Mouse (Mus musculus): Measurements from ENCODE around the gene Prss42. TPM values are rescaled to one million over a fixed set of nuclear protein-coding genes. Genes with fewer than 3 reads are reported as not detected.

Prss42 gene
- total RNA-seq (2021): not detected
- long read RNA-seq, experiment 1: 0 reads
- long read RNA-seq, experiment 2: 0 reads

DNA sequence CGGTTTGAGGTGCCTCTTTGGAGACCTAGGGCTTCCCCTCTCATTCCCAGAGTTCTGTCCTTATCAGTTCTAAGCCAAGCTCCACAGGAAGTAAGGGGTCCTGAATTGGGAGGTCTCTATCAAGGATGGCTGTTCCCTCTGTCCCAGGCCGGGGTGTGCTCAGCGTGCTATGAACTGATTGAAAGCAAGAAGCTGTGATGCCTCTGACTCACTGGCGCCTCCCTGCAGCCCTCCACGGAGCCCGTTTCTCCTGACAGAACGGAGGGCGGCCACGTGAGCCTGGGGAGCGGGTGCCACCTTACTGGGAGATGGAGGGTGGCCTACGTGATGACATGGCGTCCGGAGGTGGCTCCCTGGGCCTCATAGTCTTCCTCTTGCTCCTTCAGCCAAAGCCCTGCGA is at the start of gene Prss42:
Gene Prss42 (plus strand): TSS at position 301 of the 400 bp plus-strand sequence.
- DNase-seq: no peak

DNA sequence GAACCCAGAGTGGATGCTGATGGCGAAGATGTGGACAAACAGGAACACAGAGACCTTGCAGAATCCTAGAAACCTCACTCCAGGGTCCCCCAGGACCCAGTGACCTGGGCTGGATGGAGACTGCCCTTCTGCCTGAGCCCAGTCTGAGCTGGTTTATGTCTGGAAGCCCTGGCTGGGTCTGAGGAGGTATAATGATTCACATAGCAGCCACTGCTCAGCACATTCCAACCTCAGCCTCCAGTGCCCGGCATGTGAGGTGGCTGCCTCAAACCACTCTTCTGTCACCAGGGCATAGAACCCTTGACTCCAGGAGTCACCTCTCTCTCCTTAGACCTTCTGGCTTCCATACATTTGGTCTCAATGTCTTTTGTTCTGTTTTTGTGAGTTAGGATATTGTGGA is 49.5 kb upstream of the Prss42 start:
- no peak for DNase-seq

DNA sequence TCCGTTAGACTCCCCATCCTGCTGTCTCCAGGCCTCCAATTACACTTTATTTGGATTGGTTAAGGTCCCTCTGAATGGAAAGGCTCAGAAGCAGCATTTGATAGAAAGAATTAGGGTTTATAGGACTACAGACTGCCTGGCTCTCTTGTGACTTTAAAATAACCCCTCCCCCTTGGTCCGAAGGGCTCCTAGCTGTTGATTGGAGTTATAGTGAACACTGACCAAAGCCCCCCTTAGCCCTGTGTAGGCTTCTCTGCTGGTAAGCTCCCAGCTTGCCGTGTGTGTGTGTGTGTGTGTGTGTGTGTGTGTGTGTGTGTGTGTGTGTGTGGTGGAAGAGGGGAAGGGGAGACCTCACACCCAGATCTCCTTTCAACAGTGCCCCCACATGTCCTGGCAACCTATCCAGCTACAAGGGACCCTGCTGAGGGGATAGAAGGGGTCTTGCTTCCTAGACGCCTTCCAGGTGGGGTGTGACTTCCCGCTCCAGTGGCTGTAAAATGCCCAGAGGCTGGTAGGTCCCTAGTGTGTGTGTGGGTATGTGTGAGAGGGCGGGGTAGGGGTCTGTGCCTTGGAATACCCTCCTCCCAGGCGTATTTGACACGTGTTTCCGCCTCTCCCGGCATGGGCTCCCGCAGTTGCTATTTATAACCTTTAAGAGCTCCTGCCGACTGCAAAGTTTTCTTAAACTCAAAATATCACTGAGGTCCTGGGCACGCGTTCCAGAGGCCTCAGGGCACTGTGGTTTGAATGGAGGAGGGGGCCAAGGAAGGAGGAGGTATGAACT is 47.4 kb upstream of the Prss42 start:
- no peak for DNase-seq

DNA sequence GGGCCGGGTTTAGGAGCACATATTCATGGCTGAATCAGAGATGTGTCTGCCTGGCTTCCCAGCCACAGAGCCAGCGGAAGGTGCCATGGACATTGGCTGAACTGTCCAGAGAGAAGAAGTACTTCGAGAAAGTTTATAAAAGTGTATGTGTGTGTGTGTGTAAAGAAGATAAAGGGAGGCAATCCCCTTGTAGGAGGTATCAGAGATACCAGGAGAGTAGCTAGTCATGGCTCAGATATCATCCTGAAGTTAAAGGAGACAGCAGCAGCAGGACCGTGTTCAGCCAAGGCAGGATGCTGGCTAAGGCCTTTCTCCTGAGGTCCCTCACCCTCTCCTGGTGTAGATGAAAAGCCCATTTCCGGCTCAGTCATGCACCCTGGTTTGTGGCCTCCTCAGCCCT is 46.6 kb upstream of the Prss42 start:
- DNase-seq: no peak

DNA sequence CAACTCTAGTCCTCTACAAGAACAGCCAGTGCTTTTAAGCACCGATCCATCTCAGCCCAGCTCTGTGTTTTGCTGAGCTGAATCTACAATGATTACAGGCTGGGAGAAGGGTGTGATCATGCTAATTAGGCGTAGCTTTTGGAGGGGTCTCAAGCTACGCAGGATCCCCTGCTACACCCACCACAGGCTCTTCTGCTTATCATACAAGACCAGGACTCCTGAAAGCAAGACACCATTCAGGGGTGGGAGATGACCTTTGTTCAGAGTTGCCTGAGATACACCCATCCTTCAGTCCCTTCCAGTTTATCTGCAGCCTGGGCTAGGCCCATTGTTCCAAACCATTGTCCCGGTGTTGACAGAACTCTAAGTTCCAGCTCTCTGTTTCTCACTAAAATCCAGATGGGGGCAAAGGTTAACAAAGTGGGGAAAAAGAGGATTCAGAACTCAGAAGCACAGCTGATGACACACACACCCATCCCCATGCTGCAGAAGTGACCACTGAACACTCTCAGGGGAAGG is 45.0 kb upstream of the Prss42 start:
- DNase-seq: no peak

DNA sequence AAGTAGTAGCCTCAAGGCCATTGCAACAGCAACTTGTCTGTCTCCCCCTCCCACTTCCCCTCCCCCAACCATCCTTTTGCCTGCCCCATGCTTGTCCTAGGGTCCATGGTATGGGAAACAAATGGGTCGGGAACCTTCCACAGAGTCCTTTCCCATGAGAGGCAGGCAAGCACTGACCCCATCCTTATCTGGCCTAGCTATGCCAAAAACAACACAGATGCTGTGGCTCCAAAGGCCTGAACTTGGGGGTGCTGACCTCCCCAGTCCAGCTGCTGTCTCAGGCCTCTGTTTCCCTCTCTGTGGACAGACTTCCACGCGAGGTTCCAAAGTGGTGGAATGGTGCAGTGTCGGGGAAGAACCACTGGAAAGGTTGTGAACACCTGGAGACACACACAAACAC is 44.2 kb upstream of the Prss42 start:
- no peak for DNase-seq

DNA sequence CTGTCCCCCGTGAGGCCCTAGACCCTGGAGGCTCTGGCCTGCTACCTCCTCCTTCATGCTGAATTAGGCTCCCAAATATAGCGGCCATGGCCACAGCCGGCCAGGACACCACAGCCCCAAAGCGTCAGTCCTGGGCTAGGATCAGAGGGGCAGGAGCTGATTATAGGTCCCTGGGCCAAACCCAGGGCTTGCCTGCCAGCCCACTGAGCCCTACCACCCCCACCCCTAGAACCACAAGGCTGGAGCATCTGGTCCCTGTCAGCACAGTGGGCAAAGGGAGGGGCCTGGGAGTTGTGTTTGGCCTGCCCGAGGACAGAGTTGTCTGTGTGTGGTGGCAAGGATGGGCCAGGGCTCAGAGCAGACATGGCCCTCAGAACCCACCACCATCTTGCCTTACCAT is 40.1 kb upstream of the Prss42 start:
- no peak for DNase-seq

DNA sequence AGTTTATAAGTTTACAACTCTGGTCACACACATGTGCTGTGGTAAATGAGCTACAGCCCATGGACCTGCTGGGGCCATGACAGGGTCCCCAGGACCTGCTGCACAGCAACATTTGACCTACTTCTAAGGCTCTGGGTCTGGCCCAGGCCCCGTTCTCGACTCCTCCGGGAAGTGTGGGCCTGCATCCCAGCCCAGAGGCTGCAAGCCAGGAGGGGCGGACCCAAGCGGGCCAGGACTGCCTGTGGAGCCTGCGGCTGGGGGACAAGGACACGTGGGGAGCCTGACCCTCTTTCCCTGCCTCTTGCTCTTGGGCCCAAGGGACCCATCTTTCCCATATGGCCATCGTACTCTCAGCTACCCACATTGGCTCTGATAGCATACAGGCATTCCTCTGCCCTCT is 39.4 kb upstream of the Prss42 start:
- DNase-seq: peak; percentile 82

DNA sequence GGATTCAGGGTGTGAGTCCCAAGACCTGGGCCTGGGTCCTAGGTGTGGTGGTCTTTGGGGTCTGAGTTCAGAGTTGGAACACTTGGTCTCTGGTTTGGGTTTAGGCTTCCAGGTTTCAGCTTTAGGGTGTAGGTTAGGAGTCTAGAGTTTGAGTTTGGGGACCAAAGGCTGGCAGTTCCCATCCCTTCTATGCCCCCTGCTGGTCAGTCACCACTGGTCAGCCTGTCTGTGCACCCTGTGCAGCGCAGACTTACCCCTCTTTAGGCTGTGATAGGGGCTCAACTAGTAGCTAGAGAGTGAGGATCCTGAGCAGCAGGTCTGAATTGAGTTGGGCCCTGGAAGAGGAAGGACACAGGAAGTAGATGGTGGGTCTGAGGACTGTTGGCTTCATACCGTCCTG is 38.7 kb upstream of the Prss42 start:
- DNase-seq: no peak

DNA sequence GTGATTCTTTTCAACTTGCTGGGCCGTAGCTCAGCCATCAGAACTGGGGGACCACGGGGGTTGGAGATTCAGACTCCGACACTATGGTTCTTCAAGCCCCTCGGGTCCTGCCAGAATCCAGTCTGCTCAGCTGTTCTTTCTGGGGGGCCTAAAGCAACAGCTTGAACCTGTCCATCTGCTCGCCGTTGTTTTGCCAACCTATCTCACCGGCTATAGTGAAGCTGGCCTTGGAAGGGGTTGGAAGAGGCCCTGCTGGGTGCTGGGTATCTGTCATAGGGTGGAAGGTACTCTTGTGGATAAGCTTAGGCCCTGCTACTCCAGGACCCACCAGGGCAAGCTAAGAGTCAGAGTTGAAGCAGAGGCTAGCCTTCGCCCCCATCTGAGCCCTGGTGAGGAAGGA is 37.1 kb upstream of the Prss42 start:
- DNase-seq: no peak

DNA sequence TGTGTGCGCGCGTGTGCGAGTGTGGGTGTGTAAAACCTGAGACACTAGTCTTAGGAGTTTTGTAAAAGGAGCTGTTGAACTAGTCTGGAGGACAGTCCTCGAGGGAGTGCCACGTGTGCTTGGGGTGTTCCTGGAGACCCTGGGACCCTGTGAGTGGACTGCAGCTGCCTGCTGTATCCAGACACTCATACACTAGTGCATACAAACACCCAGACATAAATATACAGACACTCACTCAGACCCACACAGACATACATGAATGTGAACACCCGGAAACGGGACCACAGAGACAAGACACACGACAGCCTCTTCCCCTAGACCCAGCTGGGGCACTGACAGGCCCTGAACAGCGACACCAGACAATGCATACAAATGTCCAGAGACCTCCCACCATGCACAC is 35.2 kb upstream of the Prss42 start:
- no peak for DNase-seq

DNA sequence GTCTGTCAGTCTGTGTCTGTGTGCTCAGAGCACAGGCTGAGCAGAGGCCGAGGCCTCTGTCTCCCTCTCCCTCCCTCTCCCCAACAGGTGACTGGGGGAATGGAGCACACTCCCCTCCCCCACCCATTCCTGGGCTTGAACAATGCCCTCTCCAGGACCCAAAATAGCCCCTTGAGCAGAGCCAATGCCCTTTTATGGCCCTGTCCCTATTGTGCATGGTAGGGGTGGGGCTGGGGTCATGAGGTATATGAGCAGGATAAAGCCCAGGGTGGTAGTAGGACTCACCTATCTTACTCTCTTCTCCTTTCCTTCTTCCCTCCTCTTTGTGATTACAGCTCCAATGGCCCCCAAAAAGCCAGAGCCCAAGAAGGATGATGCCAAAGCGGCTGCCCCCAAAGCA is 34.6 kb upstream of the Prss42 start:
- no peak for DNase-seq

DNA sequence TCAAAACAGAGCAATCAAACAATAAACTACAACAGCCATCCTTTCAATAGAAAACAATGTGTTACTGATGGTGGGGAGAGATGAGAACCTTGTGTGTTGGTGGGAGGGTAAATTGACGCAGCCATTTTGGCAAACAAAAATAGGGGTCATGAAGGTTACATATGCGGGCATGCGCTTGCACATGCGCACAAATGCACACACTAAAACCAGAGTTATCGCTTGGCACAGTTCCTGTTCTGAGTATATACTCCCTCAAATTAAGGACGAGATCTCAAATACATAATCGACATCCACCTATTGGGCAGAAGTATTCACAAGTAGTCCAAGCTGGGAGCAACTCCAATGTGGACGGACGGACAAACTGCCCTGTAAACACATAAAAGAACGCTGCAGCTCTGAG is 25.6 kb upstream of the Prss42 start:
- DNase-seq: no peak

DNA sequence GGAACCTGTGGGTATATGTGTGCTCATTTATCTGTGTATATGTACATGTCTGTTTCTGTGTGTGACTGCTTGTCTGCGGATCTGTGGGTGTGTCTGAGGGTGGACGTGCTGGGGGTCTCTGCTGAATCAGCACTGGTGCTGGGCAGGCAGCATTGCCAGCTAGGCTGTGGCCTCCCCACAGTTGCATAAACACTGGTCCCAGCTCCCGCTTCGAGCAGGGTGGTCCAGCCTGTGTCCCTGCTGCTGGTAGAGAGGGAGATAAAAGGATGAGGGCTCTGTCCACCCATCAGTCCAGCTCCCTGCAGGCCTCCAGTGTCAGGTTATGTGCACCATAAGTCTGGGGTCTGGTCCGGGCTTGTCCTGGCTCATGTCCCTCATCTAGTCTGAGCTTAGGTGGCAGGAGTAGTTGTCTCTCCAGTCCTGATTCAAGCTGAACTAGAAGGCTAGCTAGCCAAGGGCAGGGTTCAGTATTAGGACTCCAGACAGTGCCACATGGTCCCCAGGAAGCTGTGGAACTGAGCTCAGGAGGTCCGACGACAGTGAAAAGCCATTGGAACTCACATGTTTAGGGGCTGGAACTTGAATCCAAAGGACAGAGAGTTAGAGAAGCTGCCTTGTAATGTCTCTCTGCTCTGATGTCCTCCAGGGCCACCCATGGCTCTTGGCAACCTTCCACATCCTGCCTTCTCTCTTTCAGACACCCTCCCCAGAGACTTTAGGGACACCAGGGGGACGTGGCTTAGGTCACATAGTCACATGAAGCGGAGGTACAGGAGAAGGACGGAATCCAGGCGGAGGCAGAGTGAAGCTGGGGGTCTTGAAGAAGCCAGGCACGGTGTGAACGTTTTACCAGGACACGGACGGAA is 23.3 kb upstream of the Prss42 start:
- no peak for DNase-seq

DNA sequence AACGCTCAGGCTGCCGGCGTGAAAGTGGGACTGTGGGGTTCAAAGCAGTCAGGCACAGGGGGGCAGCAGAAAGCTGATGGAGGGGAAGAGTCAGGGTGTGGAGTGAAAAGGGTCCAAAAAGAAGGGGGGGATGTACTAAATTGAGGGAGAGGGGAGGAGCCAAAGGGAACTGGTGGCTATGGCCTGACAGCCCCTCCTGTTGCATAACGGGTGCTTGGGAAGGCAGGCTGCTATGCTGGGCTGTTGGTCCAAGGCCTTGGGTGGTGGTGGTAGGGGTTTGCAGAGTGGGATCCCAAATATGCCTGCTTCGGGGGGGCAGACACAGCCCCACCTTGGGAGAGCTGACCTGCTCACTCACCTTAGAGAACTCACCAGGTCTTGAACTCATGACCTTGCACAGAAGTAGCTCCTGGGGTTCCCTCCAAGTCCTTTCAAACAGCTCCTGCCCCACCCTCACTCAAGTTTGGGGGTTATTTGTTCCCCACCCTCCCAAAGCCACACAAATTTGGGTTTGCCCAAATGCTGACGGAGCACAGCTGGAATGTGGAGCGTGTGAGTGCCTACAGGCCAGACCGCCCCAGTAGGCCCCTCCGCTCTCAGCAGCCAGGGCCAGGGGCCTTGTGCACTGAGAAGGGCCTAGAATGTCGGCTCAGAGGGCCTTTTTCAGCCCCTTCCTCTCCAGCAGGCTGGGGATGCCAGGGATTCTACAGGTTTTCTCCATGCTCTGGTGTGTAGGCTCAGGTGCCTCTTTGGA is 22.5 kb upstream of the Prss42 start:
- no peak for DNase-seq

DNA sequence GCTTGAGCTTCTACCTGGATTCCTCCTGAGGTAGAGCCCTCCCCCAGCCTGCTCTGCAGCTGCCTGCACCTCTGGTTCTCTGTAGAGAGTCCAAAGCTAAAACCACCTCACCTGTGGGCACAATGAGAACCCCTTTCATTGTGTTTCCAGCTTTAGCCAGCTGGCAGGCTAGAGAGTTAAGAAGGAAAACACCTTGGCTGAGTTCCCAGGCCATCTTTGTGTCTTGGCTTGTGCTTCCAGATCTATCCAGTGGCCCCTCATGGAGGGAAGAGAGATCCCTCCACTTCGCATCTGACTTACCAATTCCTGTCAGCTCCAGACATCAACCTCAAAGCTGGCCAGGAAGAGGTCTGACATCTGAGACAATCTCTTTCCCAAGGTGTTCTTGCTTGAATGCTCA is 19.9 kb upstream of the Prss42 start:
- no peak for DNase-seq

DNA sequence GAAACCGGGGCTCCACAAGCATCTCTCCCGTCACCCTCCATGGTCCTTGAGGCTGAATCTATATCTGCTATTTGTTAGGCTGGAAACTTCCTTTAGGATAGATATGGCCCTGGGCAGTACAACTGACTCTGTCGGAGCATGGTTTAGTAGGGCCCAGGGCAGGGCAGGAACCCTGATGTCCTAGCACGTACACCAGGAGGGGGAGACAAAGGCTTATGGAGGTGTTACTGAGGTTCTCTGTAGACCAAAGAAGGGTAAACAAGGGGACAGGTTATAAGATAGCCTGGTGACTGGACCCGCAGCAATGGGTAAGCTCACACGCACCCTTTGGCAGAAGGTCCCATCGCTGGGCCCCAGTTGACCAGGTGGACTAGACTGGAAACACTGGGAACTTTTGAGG is 19.4 kb upstream of the Prss42 start:
- DNase-seq: no peak

DNA sequence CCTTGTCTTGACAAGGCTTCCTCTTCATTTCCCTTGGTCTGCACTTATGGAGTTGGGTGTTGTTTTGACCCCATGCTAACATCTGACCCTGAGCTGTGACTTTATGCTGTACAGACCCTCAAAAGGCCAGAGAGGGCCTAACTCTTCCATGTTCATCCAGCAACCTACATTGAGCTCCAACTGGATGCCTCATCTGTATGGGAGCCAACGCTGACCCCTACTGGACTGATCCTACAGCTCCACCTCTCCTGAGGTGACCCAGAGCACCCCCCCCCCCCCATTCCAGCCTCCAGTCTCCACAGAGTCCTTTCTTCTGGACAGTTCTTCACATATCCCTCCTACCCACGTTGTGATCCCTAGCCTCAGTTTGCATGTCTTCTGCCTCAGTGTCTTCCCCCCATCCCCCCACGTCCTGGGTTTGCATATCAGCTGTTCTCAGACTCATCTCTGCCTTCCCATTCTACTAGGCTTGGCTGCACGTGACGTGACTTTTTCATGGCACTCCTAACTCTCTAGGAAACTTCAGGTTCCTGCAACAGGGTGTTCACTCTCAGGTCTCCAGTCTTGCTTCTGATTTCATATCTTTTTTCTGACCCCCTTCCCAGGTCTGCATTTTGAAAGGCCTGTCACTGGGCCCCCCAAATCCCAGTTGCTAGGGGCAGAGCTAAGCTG is 18.6 kb upstream of the Prss42 start:
- DNase-seq: no peak

DNA sequence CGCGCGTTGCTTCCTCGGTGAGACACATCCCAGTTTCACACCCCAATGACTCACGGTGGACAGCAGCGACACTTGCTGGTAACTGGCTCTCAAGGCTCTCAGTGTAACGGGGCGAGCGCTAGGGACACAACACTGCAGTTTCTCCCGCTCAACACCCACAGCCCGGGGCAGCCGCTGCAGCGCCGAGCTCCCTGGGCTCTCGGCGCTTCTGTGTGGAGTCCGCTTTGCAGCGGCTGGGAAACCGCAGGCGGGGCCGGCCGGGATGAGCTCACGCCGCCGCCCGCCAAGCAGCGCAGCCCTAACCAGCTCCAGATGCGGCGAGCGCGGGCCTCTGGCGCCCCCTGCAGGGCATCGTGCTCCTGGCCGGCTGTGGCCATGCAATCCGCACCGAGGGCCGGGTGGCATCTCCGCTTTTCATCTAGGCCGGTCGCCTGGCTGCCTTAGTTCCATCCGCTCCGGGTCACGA is 16.7 kb upstream of the Prss42 start:
- DNase-seq: peak; percentile 93

DNA sequence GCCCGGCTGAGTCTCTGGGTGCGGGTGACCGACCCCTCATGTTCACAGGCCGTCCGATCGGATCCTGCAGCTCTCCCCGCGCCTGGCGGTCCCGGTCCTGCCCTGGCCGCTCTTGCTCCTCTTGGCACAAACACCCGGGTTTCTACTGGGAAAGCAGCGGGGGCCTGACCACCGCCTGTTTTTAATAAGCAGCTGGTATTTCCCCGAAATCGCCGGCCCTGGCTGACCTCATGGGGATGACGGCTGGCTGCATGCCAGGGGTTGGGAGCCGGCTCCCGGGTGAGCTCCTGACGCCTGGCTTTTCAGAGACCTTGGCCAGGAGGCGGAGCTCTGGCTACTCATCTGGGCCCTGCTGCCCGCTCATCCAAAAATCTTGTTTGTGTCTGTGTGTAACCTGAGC is 16.2 kb upstream of the Prss42 start:
- DNase-seq: peak; percentile 90

DNA sequence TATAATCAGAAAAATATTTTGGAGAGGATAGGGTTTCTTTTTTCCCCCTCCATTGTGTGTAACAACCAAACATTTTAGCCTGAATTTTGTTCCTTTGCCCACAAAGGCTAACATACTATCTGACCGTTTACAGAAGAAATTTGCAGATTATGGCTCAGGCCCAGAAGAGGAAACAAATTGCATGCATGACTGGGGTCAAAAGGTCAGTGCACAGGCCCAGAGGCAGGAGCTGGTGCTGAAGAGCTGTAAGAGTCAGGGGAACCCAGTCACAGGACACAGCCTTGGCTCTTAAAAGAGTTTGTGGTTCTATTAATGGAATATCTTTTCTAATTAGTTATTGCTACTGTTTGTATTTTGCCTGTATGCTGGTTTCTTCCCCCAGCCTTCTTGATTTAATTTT is 14.4 kb upstream of the Prss42 start:
- DNase-seq: no peak

DNA sequence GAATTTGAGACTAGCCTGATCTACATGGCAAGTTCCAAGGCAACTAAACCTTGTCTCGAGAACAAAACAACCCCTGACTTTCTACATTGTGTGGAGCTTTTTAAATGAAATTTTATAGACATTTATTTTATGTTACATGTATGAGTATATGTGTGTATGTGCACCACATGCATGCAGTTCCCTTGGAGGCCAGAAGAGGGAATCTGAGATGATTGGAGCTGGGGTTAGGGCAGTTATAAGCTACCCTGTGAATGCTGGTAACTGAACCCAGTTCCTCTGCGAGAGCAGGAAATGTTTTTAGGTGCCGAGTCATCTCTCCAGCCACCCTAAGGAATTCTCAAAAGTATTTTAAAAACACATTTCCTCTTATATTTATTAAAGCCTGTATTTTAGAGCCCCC is 9.8 kb upstream of the Prss42 start:
- no peak for DNase-seq
